Mouse (Mus musculus) kidney, adult 2 months (tissue): ENCODE results near the gene Specc1.

Experiments used
- CTCF ChIP-seq: fragments of 200-500 bp; conservative IDR thresholded peaks from 2 replicates; pipeline ENCODE4 v1.5.1; 2011; ENCODE audit warnings: low read depth, mild to moderate bottlenecking, control low read depth, low read length, moderate library complexity, mixed read lengths; ENCODE audit not compliant: insufficient read depth, insufficient read length
- POLR2A ChIP-seq: fragments of 200-500 bp; IDR thresholded peaks from one replicate; pipeline ENCODE4 v1.6.1; 2011; ENCODE audit warnings: low read depth, low read length, control low read depth

GRCm38 (mm10) chr11:61962684-61963083 lies 6.1 kb downstream of the Specc1 start:
- TF ChIP-seq CTCF (no peak), POLR2A (no peak)
